Mouse (Mus musculus) liver, embryonic 14.5 days (tissue): ENCODE data around the gene Art5.

ENCODE experiments used
- CTCF ChIP-seq: IDR thresholded peaks from 2 replicates; pipeline ENCODE4 v1.5.1; 2016; ENCODE audit warnings: antibody characterized with exemption, low read depth, control low read depth
- EP300 ChIP-seq: IDR thresholded peaks from 2 replicates; pipeline ENCODE4 v1.6.1; 2016; ENCODE audit warnings: antibody characterized with exemption, low read depth

- no peak for TF ChIP-seq EP300
- TF ChIP-seq CTCF = no peak
Observed at GRCm38 (mm10) chr7:102109746-102110145, 457 bp upstream of the Art5 start.
